Mouse (Mus musculus) C2C12 (cell line): ENCODE data around the gene Anks1b. TPM values are rescaled to one million over a fixed set of nuclear protein-coding genes. Genes with fewer than 3 reads are reported as not detected.

Experiments
- H3K27me3 ChIP-seq: one replicate; pipeline ENCODE4 v1.6.1; 2011; ENCODE audit not compliant: control insufficient read depth, insufficient read depth, insufficient read length
- H3K36me3 ChIP-seq: one replicate; pipeline ENCODE4 v1.6.1; 2011; ENCODE audit not compliant: control insufficient read depth, insufficient read depth
- H3K4me3 ChIP-seq: one replicate; pipeline ENCODE4 v1.5.1; 2011; ENCODE audit warnings: mild to moderate bottlenecking, control low read depth; ENCODE audit not compliant: poor library complexity, insufficient read depth, severe bottlenecking
- H3K79me2 ChIP-seq: one replicate; pipeline ENCODE4 v1.6.1; 2011; ENCODE audit not compliant: control insufficient read depth, insufficient read depth
- H3K79me3 ChIP-seq: one replicate; pipeline ENCODE4 v1.6.1; 2011; ENCODE audit warnings: low read depth, control low read depth
- H3ac ChIP-seq: one replicate; pipeline ENCODE3; 2011; ENCODE audit warnings: low read depth; ENCODE audit not compliant: control insufficient read depth, insufficient read length
- CEBPB ChIP-seq: IDR thresholded peaks from one replicate; pipeline ENCODE4 v1.6.1; 2011; ENCODE audit warnings: low read depth, mild to moderate bottlenecking, control low read depth, moderate library complexity
- CTCF ChIP-seq: IDR thresholded peaks from one replicate; pipeline ENCODE4 v1.5.1; 2011; ENCODE audit not compliant: control insufficient read depth, insufficient read depth, insufficient read length
- FOSL1 ChIP-seq: IDR thresholded peaks from one replicate; pipeline ENCODE4 v1.8.0; 2011; ENCODE audit warnings: mild to moderate bottlenecking, low read length; ENCODE audit not compliant: poor library complexity, insufficient read depth, severe bottlenecking
- MYOD1 ChIP-seq: IDR thresholded peaks from one replicate; pipeline ENCODE4 v1.6.1; 2011; ENCODE audit warnings: low read depth; ENCODE audit not compliant: control insufficient read depth, insufficient read length
- MYOG ChIP-seq: IDR thresholded peaks from one replicate; pipeline ENCODE4 v1.6.1; 2011; ENCODE audit not compliant: control insufficient read depth, insufficient read length; ENCODE audit errors: extremely low read depth
- USF1 ChIP-seq: IDR thresholded peaks from one replicate; pipeline ENCODE4 v1.6.1; 2011; ENCODE audit warnings: low read depth, mild to moderate bottlenecking, control low read depth, moderate library complexity
- polyA plus RNA-seq: library from polyadenylated mRNA; unstranded; fragments of >200 nt; fragmentation: generic; extraction: Trizol; gene quantifications from one replicate; pipeline ENCODE4 v1.2.1, GENCODE M21; 2012; ENCODE audit warnings: missing spikeins

The Anks1b gene
- polyA plus RNA-seq, 1 experiment = 0.27 TPM

DNA sequence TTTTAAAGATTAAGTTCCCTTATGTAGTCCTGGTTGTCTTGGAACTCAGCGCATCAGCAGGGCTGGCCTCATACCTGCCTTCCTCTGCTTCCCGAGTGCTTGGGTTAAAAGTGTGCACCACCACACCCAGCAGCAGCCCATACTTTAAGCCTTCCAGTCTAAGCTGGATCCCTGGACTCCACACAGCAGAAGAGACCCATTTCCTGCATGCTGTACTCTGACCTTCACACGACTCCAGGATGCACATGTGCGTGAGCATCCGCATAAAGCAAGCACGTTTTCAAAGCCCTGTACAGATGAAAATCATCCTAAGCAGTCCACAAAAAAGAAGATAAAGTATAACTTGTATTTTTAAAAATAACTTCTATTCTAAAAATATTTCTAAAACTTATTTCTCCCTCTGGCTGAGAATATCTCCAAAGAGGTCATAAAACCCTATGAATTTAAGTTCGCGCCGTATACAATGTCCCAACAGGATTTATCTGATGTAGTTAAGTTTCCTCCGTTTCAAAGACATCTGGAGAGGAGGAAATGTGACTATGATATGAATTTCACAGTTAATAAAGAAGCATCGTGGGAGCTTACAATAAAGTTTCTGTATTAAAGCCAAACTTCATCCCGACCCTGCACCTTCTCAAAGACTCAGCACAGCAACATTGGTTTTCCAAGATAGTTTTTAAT lies 1132.7 kb downstream of the Anks1b start:
- Histone ChIP-seq H3ac (no peak overlapping the region), H3K36me3 (peaks cover 36% of the 10 kb centered on the region), H3K79me2 (no peaks in the 10 kb centered on the region), H3K79me3 (no peaks in the 10 kb centered on the region), H3K27me3 (no peaks in the 10 kb centered on the region), H3K4me3 (no peak overlapping the region)
- TF ChIP-seq CTCF (no peak), CEBPB (no peak), USF1 (no peak), MYOD1 (no peak), FOSL1 (no peak), MYOG (no peak)

Other genes with a start within 250 kb of the Anks1b start
- gene Scyl2, start 187.2 kb upstream of the Anks1b start, polyA plus RNA-seq = 6.7 TPM
- 4.2 TPM for gene Actr6, start 141.2 kb upstream of the Anks1b start, polyA plus RNA-seq
- gene Uhrf1bp1l, start 128.5 kb upstream of the Anks1b start, polyA plus RNA-seq = 28.6 TPM